Mouse (Mus musculus): Measurements from ENCODE around the gene 9430038I01Rik. TPM values are rescaled to one million over a fixed set of nuclear protein-coding genes. Genes with fewer than 3 reads are reported as not detected.
"Not testable (repeated sequence)": the region's sequence is repeated elsewhere in the genome, so short reads cannot be mapped to it uniquely, and the experiment has no call there.

The 9430038I01Rik gene
- 1 to 10 TPM; 7.7 to 8.0 TPM for total RNA-seq (2021)
- long read RNA-seq, experiment 1, transcript 9430038I01Rik-201 (4 exons, 1,126 nt) = major isoform, 13 of 15 reads
- long read RNA-seq, experiment 1, partial matches to known transcripts = 0 of 15 reads
- long read RNA-seq, experiment 1, other reads (novel, unspliced or antisense) = 1 of 15 reads
- long read RNA-seq, experiment 2, transcript 9430038I01Rik-201 (4 exons, 1,126 nt) = major isoform, 10 of 12 reads
- long read RNA-seq, experiment 2, partial matches to known transcripts = 0 of 12 reads
- long read RNA-seq, experiment 2, other reads (novel, unspliced or antisense) = 0 of 12 reads

GRCm38 (mm10) chr7:137410337-137411197 lies at the start of gene 9430038I01Rik:
Gene 9430038I01Rik (minus strand): TSS chr7:137410762.
- peak; percentile 98 for DNase-seq
- intact Hi-C loops (cut with DNase I) = no loop called here

- no peak for DNase-seq
- intact Hi-C loops (cut with DNase I) = no loop called here
Observed at GRCm38 (mm10) chr7:137445321-137445720, 34.8 kb upstream of the 9430038I01Rik start.

GRCm38 (mm10) chr7:137442951-137443350 lies 32.4 kb upstream of the 9430038I01Rik start:
- peak; percentile 17 to 20 for DNase-seq
- intact Hi-C loops (cut with DNase I) = no loop called here

GRCm38 (mm10) chr7:137438962-137439361 lies 28.4 kb upstream of the 9430038I01Rik start:
- intact Hi-C loops (cut with DNase I); DNase-seq: not testable (repeated sequence)

GRCm38 (mm10) chr7:137438179-137438550 lies 27.6 kb upstream of the 9430038I01Rik start:
- intact Hi-C loops (cut with DNase I) = no loop called here

GRCm38 (mm10) chr7:137437440-137438178 lies 27.0 kb upstream of the 9430038I01Rik start, which contains the start of gene Glrx3:
Gene Glrx3 (plus strand): TSS chr7:137437614.
- intact Hi-C loops (cut with DNase I) = no loop called here
- peak; percentile 96 to 97 for DNase-seq

More at GRCm38 (mm10) chr7:137438179-137438550, 27.6 kb upstream of the 9430038I01Rik start:
- no peak for DNase-seq

GRCm38 (mm10) chr7:137436901-137437300 lies 26.3 kb upstream of the 9430038I01Rik start:
- intact Hi-C loops (cut with DNase I) = no loop called here

GRCm38 (mm10) chr7:137431769-137432603 lies 21.4 kb upstream of the 9430038I01Rik start:
- DNase-seq = no peak

More at GRCm38 (mm10) chr7:137436901-137437300, 26.3 kb upstream of the 9430038I01Rik start:
- no peak for DNase-seq

GRCm38 (mm10) chr7:137426693-137427092 lies 16.1 kb upstream of the 9430038I01Rik start:
- intact Hi-C loops (cut with DNase I) = no loop called here
- DNase-seq = no peak

More at GRCm38 (mm10) chr7:137431769-137432603, 21.4 kb upstream of the 9430038I01Rik start:
- intact Hi-C loops (cut with DNase I) = no loop called here

GRCm38 (mm10) chr7:137421236-137421635 lies 10.7 kb upstream of the 9430038I01Rik start:
- intact Hi-C loops (cut with DNase I) = no loop called here
- DNase-seq = no peak

- no peak for DNase-seq
- intact Hi-C loops (cut with DNase I) = no loop called here
Observed at GRCm38 (mm10) chr7:137420550-137420949, 10.0 kb upstream of the 9430038I01Rik start.

GRCm38 (mm10) chr7:137414710-137415109 lies 4.1 kb upstream of the 9430038I01Rik start:
- intact Hi-C loops (cut with DNase I) = no loop called here

GRCm38 (mm10) chr7:137407428-137408058 lies 3.0 kb downstream of the 9430038I01Rik start:
- intact Hi-C loops (cut with DNase I) = no loop called here
- DNase-seq = no peak

More at GRCm38 (mm10) chr7:137414710-137415109, 4.1 kb upstream of the 9430038I01Rik start:
- no peak for DNase-seq

- intact Hi-C loops (cut with DNase I) = no loop called here
- no peak for DNase-seq
Observed at GRCm38 (mm10) chr7:137404146-137404545, 6.4 kb downstream of the 9430038I01Rik start.

- DNase-seq = no peak
- intact Hi-C loops (cut with DNase I) = no loop called here
Observed at GRCm38 (mm10) chr7:137398973-137399372, 11.6 kb downstream of the 9430038I01Rik start.

GRCm38 (mm10) chr7:137397361-137397910 lies 13.1 kb downstream of the 9430038I01Rik start:
- DNase-seq = no peak
- intact Hi-C loops (cut with DNase I) = no loop called here

GRCm38 (mm10) chr7:137395421-137395820 lies 15.1 kb downstream of the 9430038I01Rik start:
- DNase-seq = no peak
- intact Hi-C loops (cut with DNase I) = no loop called here

GRCm38 (mm10) chr7:137387863-137388262 lies 22.7 kb downstream of the 9430038I01Rik start:
- intact Hi-C loops (cut with DNase I) = no loop called here
- DNase-seq = no peak

GRCm38 (mm10) chr7:137374996-137375395 lies 35.6 kb downstream of the 9430038I01Rik start:
- no peak for DNase-seq
- intact Hi-C loops (cut with DNase I) = no loop called here

All from heart, postnatal 14 days (tissue).